Mouse (Mus musculus) lung, postnatal 0 days (tissue): ENCODE results near the gene Galnt13.

ENCODE experiments used
- CTCF ChIP-seq: IDR thresholded peaks from 2 replicates; pipeline ENCODE4 v1.5.1; 2016; ENCODE audit warnings: antibody characterized with exemption, mild to moderate bottlenecking
- EP300 ChIP-seq: IDR thresholded peaks from 2 replicates; pipeline ENCODE4 v1.6.1; 2016; ENCODE audit warnings: antibody characterized with exemption, mild to moderate bottlenecking, control low read depth

GRCm38 (mm10) chr2:54435380-54435779, 737 bp upstream of the Galnt13 start:
- TF ChIP-seq CTCF (no peak), EP300 (no peak)
